Mouse (Mus musculus) granulocyte monocyte progenitor cell, adult 5-6 weeks (primary cell): ENCODE data around the gene Atrn. TPM values are rescaled to one million over a fixed set of nuclear protein-coding genes. Genes with fewer than 3 reads are reported as not detected.
A peak's percentile ranks its signal among the peaks of the same experiment; 100 is the strongest.

ENCODE experiments used
- ATAC-seq: replicated peaks from 2 replicates; pipeline ENCODE4 v1.8.0; 2016; ENCODE audit warnings: mild to moderate bottlenecking, moderate TSS enrichment, inconsistent platforms; ENCODE audit not compliant: poor library complexity, severe bottlenecking
- total RNA-seq, 2 experiments: library from RNA; stranded (forward) in 1 of 2; stranded (reverse) in 1 of 2; fragments of 200-712, 200-1000 nt in 1 of 2; fragments of >200 nt in 1 of 2; fragmentation: Nextera tagmentation in 1 of 2; gene quantifications; 2 replicates each; pipeline ENCODE4 v1.2.3; 2014 to 2017

The Atrn gene
- total RNA-seq (2014; fragmentation: Nextera tagmentation) (37.3 and 38.9 TPM in 2 replicates), total RNA-seq (2017) (37.7 and 37.8 TPM in 2 replicates)

- ATAC-seq: peak; percentile 98
These were observed at the start of gene Atrn, which contains the start of gene 4930402H24Rik for GRCm38 (mm10) chr2:130905751-130906583. Gene Atrn, plus strand, starts transcription at chr2:130906495. Gene 4930402H24Rik, minus strand, starts transcription at chr2:130906406.

- ATAC-seq: peak; percentile 42
These were observed 44.2 kb upstream of the Atrn start for GRCm38 (mm10) chr2:130862091-130862490.

GRCm38 (mm10) chr2:130870916-130871315 is 35.4 kb upstream of the Atrn start:
- ATAC-seq: no peak

GRCm38 (mm10) chr2:130877376-130877775 is 28.9 kb upstream of the Atrn start:
- ATAC-seq: no peak

- ATAC-seq: no peak
These were observed 19.3 kb upstream of the Atrn start for GRCm38 (mm10) chr2:130886983-130887382.

- ATAC-seq: no peak
These were observed 18.8 kb upstream of the Atrn start for GRCm38 (mm10) chr2:130887456-130887855.

GRCm38 (mm10) chr2:130896944-130897343 is 9.4 kb upstream of the Atrn start:
- ATAC-seq: no peak

- ATAC-seq: no peak
These were observed 8.4 kb upstream of the Atrn start for GRCm38 (mm10) chr2:130897856-130898255.

- no peak for ATAC-seq
These were observed 7.5 kb upstream of the Atrn start for GRCm38 (mm10) chr2:130898783-130899182.

GRCm38 (mm10) chr2:130906584-130907315 is 455 bp downstream of the Atrn start:
- peak; percentile 13; the same call in 1 of the 2 replicates for ATAC-seq

- no peak for ATAC-seq
These were observed 5.4 kb downstream of the Atrn start for GRCm38 (mm10) chr2:130911691-130912090.

- ATAC-seq: no peak
These were observed 8.6 kb downstream of the Atrn start for GRCm38 (mm10) chr2:130914873-130915272.

GRCm38 (mm10) chr2:130916521-130917147 is 10.3 kb downstream of the Atrn start:
- ATAC-seq: no peak

GRCm38 (mm10) chr2:130917686-130918085 is 11.4 kb downstream of the Atrn start:
- no peak for ATAC-seq

- ATAC-seq: no peak
These were observed 12.8 kb downstream of the Atrn start for GRCm38 (mm10) chr2:130919062-130919593.

GRCm38 (mm10) chr2:130924950-130925349 is 18.7 kb downstream of the Atrn start:
- ATAC-seq: no peak

GRCm38 (mm10) chr2:130928031-130928430 is 21.7 kb downstream of the Atrn start:
- no peak for ATAC-seq

GRCm38 (mm10) chr2:130928530-130928929 is 22.2 kb downstream of the Atrn start:
- no peak for ATAC-seq

GRCm38 (mm10) chr2:130929994-130930393 is 23.7 kb downstream of the Atrn start:
- ATAC-seq: peak; percentile 82

GRCm38 (mm10) chr2:130932865-130933264 is 26.6 kb downstream of the Atrn start:
- ATAC-seq: peak; percentile 81

- ATAC-seq: no peak
These were observed 43.5 kb downstream of the Atrn start for GRCm38 (mm10) chr2:130949781-130950180.
